Mouse (Mus musculus) cerebellum, adult 9-10 months (tissue): ENCODE measurements around the gene Smoc2.

ENCODE experiments used
- DNase-seq: peaks from one replicate; pipeline ENCODE4 v3.0.0; 2022

Smoc2 gene

GRCm38 (mm10) chr17:14426481-14426880 is 147.2 kb downstream of the Smoc2 start:
- no peak for DNase-seq

- DNase-seq = no peak
Measured at GRCm38 (mm10) chr17:14434717-14435116, 155.4 kb downstream of the Smoc2 start.

GRCm38 (mm10) chr17:14445611-14446010 is 166.3 kb downstream of the Smoc2 start:
- DNase-seq = no peak

DNA sequence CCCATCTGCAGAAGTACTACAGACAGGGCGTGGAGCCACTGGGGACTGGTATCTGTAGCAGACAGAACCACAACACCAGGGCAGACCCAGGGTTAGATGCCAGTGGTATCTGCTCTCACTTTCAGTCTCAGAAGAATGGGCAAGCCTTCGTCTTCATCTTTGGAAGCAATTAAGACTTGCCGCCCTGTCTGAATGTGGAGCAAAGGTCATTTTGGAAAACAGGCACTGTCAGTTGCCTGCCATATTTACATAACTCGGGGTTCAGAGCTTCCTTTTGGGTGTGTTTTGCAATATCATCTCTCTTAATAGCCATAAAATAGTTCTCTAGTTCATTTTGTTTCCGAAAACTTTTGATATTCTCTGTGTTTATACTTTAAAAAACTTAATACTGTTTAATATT is 168.0 kb downstream of the Smoc2 start:
- no peak for DNase-seq
